Mouse (Mus musculus) right cerebral cortex, adult 18-20 months (tissue): ENCODE measurements around the gene Acad9.
A peak's percentile ranks its signal among the peaks of the same experiment; 100 is the strongest.

Experiments
- DNase-seq: peaks from one replicate; pipeline ENCODE4 v3.0.0; 2022; ENCODE audit warnings: mixed read lengths

Acad9 gene

GRCm38 (mm10) chr3:36065843-36066651, at the start of gene Acad9:
Gene Acad9, plus strand, starts transcription at chr3:36065979.
- DNase-seq = peak; percentile 97

- DNase-seq = no peak
Observed at GRCm38 (mm10) chr3:36025732-36026131, 40.0 kb upstream of the Acad9 start.

- DNase-seq = no peak
Observed at GRCm38 (mm10) chr3:36029993-36030392, 35.8 kb upstream of the Acad9 start.

GRCm38 (mm10) chr3:36031740-36032510, 33.9 kb upstream of the Acad9 start:
- DNase-seq = no peak

GRCm38 (mm10) chr3:36044520-36044919, 21.3 kb upstream of the Acad9 start:
- DNase-seq = no peak

GRCm38 (mm10) chr3:36045086-36045485, 20.7 kb upstream of the Acad9 start:
- DNase-seq = no peak

GRCm38 (mm10) chr3:36049106-36049505, 16.7 kb upstream of the Acad9 start:
- DNase-seq = no peak

GRCm38 (mm10) chr3:36053447-36053846, 12.3 kb upstream of the Acad9 start, which contains the start of gene Ccdc144b:
Gene Ccdc144b, minus strand, starts transcription at chr3:36053547.
- DNase-seq = no peak

- peak; percentile 50 for DNase-seq
Observed at GRCm38 (mm10) chr3:36060096-36060850, 5.5 kb upstream of the Acad9 start.

- no peak for DNase-seq
Observed at GRCm38 (mm10) chr3:36064592-36065061, 1.2 kb upstream of the Acad9 start.

GRCm38 (mm10) chr3:36065166-36065565, 613 bp upstream of the Acad9 start:
- DNase-seq = no peak

GRCm38 (mm10) chr3:36067731-36068130, 2.0 kb downstream of the Acad9 start:
- DNase-seq = no peak

GRCm38 (mm10) chr3:36070436-36070835, 4.7 kb downstream of the Acad9 start:
- DNase-seq = no peak

GRCm38 (mm10) chr3:36071047-36071446, 5.3 kb downstream of the Acad9 start:
- no peak for DNase-seq

- no peak for DNase-seq
Observed at GRCm38 (mm10) chr3:36074231-36074630, 8.5 kb downstream of the Acad9 start.

GRCm38 (mm10) chr3:36075466-36075865, 9.7 kb downstream of the Acad9 start:
- no peak for DNase-seq

- DNase-seq = no peak
Observed at GRCm38 (mm10) chr3:36077386-36077785, 11.6 kb downstream of the Acad9 start.

GRCm38 (mm10) chr3:36079886-36080285, 14.1 kb downstream of the Acad9 start:
- DNase-seq = no peak

GRCm38 (mm10) chr3:36080741-36081140, 15.0 kb downstream of the Acad9 start:
- DNase-seq = no peak

GRCm38 (mm10) chr3:36082843-36083242, 17.1 kb downstream of the Acad9 start:
- DNase-seq = no peak

GRCm38 (mm10) chr3:36083381-36083780, 17.6 kb downstream of the Acad9 start:
- DNase-seq = no peak

GRCm38 (mm10) chr3:36085394-36085793, 19.6 kb downstream of the Acad9 start:
- DNase-seq = no peak

GRCm38 (mm10) chr3:36087591-36087990, 21.8 kb downstream of the Acad9 start:
- no peak for DNase-seq
